Mouse (Mus musculus): Measurements from ENCODE around the gene Jag2. TPM values are rescaled to one million over a fixed set of nuclear protein-coding genes. Genes with fewer than 3 reads are reported as not detected.
A peak's percentile ranks its signal among the peaks of the same experiment; 100 is the strongest.

The Jag2 gene
- polyA plus RNA-seq, 2 experiments, result 14.3 to 45.8 TPM

DNA sequence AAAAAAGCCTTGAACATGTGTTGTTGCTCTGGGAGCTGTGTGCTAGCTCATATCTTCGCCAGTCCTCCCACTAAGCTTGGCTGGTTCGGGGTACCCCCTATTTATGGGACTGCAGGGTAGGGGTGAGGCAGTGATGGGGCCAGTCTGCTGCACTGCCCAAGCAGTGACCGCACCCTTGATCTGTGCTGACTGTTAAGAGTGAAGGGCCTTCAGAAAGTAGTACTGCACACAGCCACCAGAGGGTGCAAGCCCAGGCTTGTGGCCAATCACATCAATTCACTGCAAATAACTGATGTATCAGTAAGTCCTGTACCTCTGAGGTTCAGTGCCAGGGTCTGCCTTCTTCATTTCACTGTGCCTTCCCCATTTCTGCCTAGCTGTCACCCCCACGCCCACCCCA lies 26.2 kb upstream of the Jag2 start:
- Histone ChIP-seq H3K9ac (ENCODE audit: low read depth, low read length, severe bottlenecking) (no peak overlapping the region), H3K4me3 (replicated peaks; ENCODE audit: low read length) (no peak overlapping the region), H3K36me3 (ENCODE audit: control insufficient read depth, insufficient read depth, low read length) (peaks cover 24% of the 10 kb centered on the region), H3K9me3 (ENCODE audit: control insufficient read depth, low read length) (no peaks in the 10 kb centered on the region), H3K27me3 (ENCODE audit: control insufficient read depth, insufficient read depth, low read length) (no peaks in the 10 kb centered on the region), H3K27ac (replicated peaks; ENCODE audit: low read depth, low read length) (no peak overlapping the region), H3K4me2 (replicated peaks; ENCODE audit: low read depth, low read length, severe bottlenecking) (no peak overlapping the region), H3K4me1 (ENCODE audit: control insufficient read depth, insufficient read depth, low read length) (peaks cover 4% of the 10 kb centered on the region; the same call in 1 of the 2 replicates)
- DNase-seq (ENCODE audit: low spot score) (peak; percentile 69), ATAC-seq (ENCODE audit: low FRiP score, low read depth) (no peak)
- WGBS, result 46% methylated on average over 4 of the region's 4 CpGs
- TF ChIP-seq POLR2A (IDR thresholded peaks at IDR 0.05; ENCODE audit: borderline replicate concordance, extremely low read depth, insufficient read depth, insufficient read length), result no peak

DNA sequence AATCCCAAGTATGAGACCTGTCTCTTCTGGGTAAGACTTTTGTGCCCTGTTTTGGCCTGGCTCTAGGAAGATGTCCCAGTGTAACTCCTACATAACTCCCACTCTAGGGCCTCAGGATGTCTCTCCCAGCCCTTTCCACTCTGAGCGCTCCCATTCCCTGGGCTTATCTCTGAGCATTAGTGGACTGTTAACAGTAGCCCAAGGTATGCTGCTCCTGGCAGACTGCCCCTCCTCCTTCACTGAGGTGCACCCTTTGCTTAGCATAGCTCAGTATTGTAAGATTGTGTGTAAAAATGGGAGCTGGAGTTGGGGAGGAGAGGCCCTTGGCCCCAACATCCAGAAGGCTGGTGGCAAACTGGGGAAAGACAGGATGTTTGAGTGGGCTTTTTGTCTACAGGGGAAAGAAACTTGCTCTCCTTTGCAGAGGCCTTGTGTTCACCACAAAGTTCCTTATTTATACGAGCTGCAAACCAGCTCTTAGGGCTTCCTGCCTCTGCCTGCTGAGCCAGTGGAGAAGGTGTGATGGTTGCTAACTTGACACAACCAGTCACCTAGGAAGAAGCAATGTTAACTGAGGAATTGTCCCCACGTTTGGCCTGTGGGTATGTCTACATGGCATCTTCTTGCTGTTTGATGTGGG lies 23.5 kb upstream of the Jag2 start:
- Histone ChIP-seq H3K4me3 (replicated peaks; ENCODE audit: low read length) (no peak overlapping the region), H3K27me3 (ENCODE audit: control insufficient read depth, insufficient read depth, low read length) (no peaks in the 10 kb centered on the region), H3K27ac (replicated peaks; ENCODE audit: low read depth, low read length) (no peak overlapping the region), H3K4me2 (replicated peaks; ENCODE audit: low read depth, low read length, severe bottlenecking) (no peak overlapping the region), H3K36me3 (ENCODE audit: control insufficient read depth, insufficient read depth, low read length) (no peaks in the 10 kb centered on the region), H3K9me3 (ENCODE audit: control insufficient read depth, low read length) (no peaks in the 10 kb centered on the region), H3K9ac (ENCODE audit: low read depth, low read length, severe bottlenecking) (no peak overlapping the region), H3K4me1 (ENCODE audit: control insufficient read depth, insufficient read depth, low read length) (peaks cover 10% of the 10 kb centered on the region; the same call in 1 of the 2 replicates)
- DNase-seq (ENCODE audit: low spot score) (no peak), ATAC-seq (ENCODE audit: low FRiP score, low read depth) (no peak)
- 68% methylated on average over 3 of the region's 3 CpGs for WGBS
- TF ChIP-seq POLR2A (IDR thresholded peaks at IDR 0.05; ENCODE audit: borderline replicate concordance, extremely low read depth, insufficient read depth, insufficient read length), result no peak

DNA sequence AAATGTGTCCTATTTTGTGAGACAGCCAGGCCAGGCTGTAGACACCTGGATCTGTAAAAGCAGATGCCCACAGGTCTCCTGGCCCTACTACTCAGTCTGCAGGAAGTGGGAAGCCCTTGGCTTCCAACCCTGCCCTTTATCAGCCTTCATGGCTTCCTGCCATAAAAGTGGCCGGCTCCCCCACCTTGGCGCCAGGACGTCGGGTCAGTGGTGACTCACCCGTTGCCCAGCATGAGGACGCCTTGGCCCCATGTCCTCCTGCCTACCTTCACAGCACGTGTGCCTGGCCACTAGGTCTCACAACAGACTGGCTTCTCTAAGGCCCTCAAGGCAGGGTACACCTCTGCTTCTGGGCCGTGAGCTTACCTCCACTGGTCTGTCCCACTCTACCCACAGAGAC lies 22.9 kb upstream of the Jag2 start:
- ATAC-seq (ENCODE audit: low FRiP score, low read depth) (no peak), DNase-seq (ENCODE audit: low spot score) (no peak)
- H3K4me2 ChIP-seq (replicated peaks; ENCODE audit: low read depth, low read length, severe bottlenecking), result no peak overlapping the region
- H3K27me3 ChIP-seq (ENCODE audit: control insufficient read depth, insufficient read depth, low read length), result no peaks in the 10 kb centered on the region
- H3K4me1 ChIP-seq (ENCODE audit: control insufficient read depth, insufficient read depth, low read length), result peaks cover 10% of the 10 kb centered on the region; the same call in 1 of the 2 replicates
- H3K36me3 ChIP-seq (ENCODE audit: control insufficient read depth, insufficient read depth, low read length), result no peaks in the 10 kb centered on the region
- H3K9ac ChIP-seq (ENCODE audit: low read depth, low read length, severe bottlenecking), result no peak overlapping the region
- no peaks in the 10 kb centered on the region for H3K9me3 ChIP-seq (ENCODE audit: control insufficient read depth, low read length)
- no peak overlapping the region for H3K27ac ChIP-seq (replicated peaks; ENCODE audit: low read depth, low read length)
- no peak for TF ChIP-seq POLR2A (IDR thresholded peaks at IDR 0.05; ENCODE audit: borderline replicate concordance, extremely low read depth, insufficient read depth, insufficient read length)
- WGBS, result 47% methylated on average over 8 of the region's 8 CpGs
- H3K4me3 ChIP-seq (replicated peaks; ENCODE audit: low read length), result no peak overlapping the region

DNA sequence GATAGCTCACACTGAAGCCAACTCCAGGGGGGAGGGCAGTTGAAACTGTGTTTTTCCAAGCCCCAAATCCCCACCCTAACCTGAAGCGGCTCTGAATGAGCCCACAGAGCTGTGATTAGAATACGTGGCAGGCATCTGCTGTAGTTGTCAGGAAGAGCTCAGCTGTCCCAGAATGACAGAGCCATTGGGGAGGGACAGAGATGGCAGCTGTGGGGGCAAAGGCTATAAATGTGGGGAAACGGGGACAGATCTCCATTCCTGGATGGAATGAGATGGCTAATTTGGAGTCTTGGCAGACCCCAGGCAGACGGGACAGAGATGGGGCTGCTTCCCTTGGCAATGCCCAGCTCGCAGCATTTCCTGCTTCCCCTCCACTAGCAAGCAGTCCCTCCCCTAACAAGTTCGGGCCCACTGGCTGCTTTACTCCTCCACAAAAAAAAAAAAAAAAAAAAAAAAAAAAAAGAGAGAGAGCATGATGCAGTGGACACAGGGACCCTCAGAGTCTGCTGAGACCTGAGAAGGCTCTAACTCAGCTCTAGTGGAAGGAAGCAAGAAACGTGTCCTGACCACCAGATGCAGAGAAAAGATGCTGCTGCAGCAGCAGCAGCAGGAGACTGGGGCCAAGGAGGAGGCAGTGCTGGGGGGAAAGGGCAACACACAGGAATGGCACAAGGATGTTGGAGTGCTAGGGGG lies 21.7 kb upstream of the Jag2 start:
- 19% methylated on average over 7 of the region's 7 CpGs for WGBS
- no peak overlapping the region for H3K9ac ChIP-seq (ENCODE audit: low read depth, low read length, severe bottlenecking)
- ATAC-seq (ENCODE audit: low FRiP score, low read depth), result no peak
- no peaks in the 10 kb centered on the region for H3K9me3 ChIP-seq (ENCODE audit: control insufficient read depth, low read length)
- H3K27me3 ChIP-seq (ENCODE audit: control insufficient read depth, insufficient read depth, low read length), result no peaks in the 10 kb centered on the region
- TF ChIP-seq POLR2A (IDR thresholded peaks at IDR 0.05; ENCODE audit: borderline replicate concordance, extremely low read depth, insufficient read depth, insufficient read length), result no peak
- H3K4me3 ChIP-seq (replicated peaks; ENCODE audit: low read length), result no peak overlapping the region
- H3K4me2 ChIP-seq (replicated peaks; ENCODE audit: low read depth, low read length, severe bottlenecking), result no peak overlapping the region
- H3K27ac ChIP-seq (replicated peaks; ENCODE audit: low read depth, low read length), result no peak overlapping the region
- H3K4me1 ChIP-seq (ENCODE audit: control insufficient read depth, insufficient read depth, low read length), result peaks cover 10% of the 10 kb centered on the region; the same call in 1 of the 2 replicates
- no peak for DNase-seq (ENCODE audit: low spot score)
- H3K36me3 ChIP-seq (ENCODE audit: control insufficient read depth, insufficient read depth, low read length), result no peaks in the 10 kb centered on the region

DNA sequence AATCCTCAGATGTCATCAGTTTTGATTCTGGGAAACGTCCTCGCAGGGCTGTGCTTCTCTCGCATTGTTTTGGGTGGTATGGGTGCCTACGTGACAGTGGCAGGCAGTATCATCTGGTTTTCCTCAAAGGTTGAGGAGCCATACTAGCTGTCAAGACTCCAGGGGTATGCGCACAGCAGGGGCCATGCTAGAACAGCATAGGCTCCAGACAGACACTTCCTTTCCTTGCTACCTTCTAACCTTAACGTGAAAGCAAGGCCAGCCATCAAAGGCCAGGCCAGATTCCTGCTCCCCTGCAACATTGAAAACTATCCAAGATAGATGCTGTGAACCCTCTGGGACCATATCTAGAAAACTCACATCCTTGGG lies 21.2 kb upstream of the Jag2 start:
- H3K4me3 ChIP-seq (replicated peaks; ENCODE audit: low read length), result peak overlapping the region; percentile 62
- no peaks in the 10 kb centered on the region for H3K36me3 ChIP-seq (ENCODE audit: control insufficient read depth, insufficient read depth, low read length)
- DNase-seq (ENCODE audit: low spot score) (no peak), ATAC-seq (ENCODE audit: low FRiP score, low read depth) (peak; percentile 10)
- H3K27ac ChIP-seq (replicated peaks; ENCODE audit: low read depth, low read length), result no peak overlapping the region
- peak overlapping the region; percentile 96 for H3K4me2 ChIP-seq (replicated peaks; ENCODE audit: low read depth, low read length, severe bottlenecking)
- peak overlapping the region; percentile 74; the same call in 1 of the 2 replicates for H3K9ac ChIP-seq (ENCODE audit: low read depth, low read length, severe bottlenecking)
- no peaks in the 10 kb centered on the region for H3K9me3 ChIP-seq (ENCODE audit: control insufficient read depth, low read length)
- 4% methylated on average over 6 of the region's 6 CpGs for WGBS
- H3K4me1 ChIP-seq (ENCODE audit: control insufficient read depth, insufficient read depth, low read length), result peaks cover 10% of the 10 kb centered on the region; the same call in 1 of the 2 replicates
- H3K27me3 ChIP-seq (ENCODE audit: control insufficient read depth, insufficient read depth, low read length), result no peaks in the 10 kb centered on the region
- no peak for TF ChIP-seq POLR2A (IDR thresholded peaks at IDR 0.05; ENCODE audit: borderline replicate concordance, extremely low read depth, insufficient read depth, insufficient read length)

All from limb, embryonic 14.5 days (tissue).